Mouse (Mus musculus): ENCODE measurements around the gene Tnik. TPM values are rescaled to one million over a fixed set of nuclear protein-coding genes. Genes with fewer than 3 reads are reported as not detected.

The Tnik gene
- polyA plus RNA-seq, 1 experiment: 0.83 TPM

GRCm38 (mm10) chr3:28485716-28486115 lies 222.7 kb downstream of the Tnik start:
- 68% methylated on average over 7 of the region's 7 CpGs for WGBS
- Histone ChIP-seq H3K4me3 (ENCODE audit: insufficient read depth, low read depth, low read length) (no peak overlapping the region), H3K27ac (ENCODE audit: insufficient read depth, low read depth, low read length) (no peak overlapping the region), H3K36me3 (ENCODE audit: control insufficient read depth, insufficient read depth, low read length) (no peaks in the 10 kb centered on the region), H3K4me1 (ENCODE audit: control insufficient read depth, insufficient read depth, low read length) (no peaks in the 10 kb centered on the region), H3K27me3 (replicated peaks; ENCODE audit: control insufficient read depth, insufficient read depth, low read length) (no peaks in the 10 kb centered on the region)
- DNase-seq: no peak
- TF ChIP-seq CTCF (conservative IDR thresholded peaks at IDR 0.05; ENCODE audit: insufficient read depth, insufficient read length, low read depth, low read length): no peak
- TF ChIP-seq POLR2A (IDR thresholded peaks at IDR 0.05; ENCODE audit: low read depth, low read length): no peak

- Histone ChIP-seq H3K27me3 (replicated peaks; ENCODE audit: control insufficient read depth, insufficient read depth, low read length) (no peaks in the 10 kb centered on the region), H3K27ac (ENCODE audit: insufficient read depth, low read depth, low read length) (no peak overlapping the region), H3K36me3 (ENCODE audit: control insufficient read depth, insufficient read depth, low read length) (no peaks in the 10 kb centered on the region), H3K4me1 (ENCODE audit: control insufficient read depth, insufficient read depth, low read length) (no peaks in the 10 kb centered on the region), H3K4me3 (ENCODE audit: insufficient read depth, low read depth, low read length) (no peak overlapping the region)
- TF ChIP-seq CTCF (conservative IDR thresholded peaks at IDR 0.05; ENCODE audit: insufficient read depth, insufficient read length, low read depth, low read length): no peak
- no peak for TF ChIP-seq POLR2A (IDR thresholded peaks at IDR 0.05; ENCODE audit: low read depth, low read length)
- WGBS: 82% methylated on average over 9 of the region's 9 CpGs
- DNase-seq: no peak
These were observed 224.4 kb downstream of the Tnik start for GRCm38 (mm10) chr3:28487418-28487817.

DNA sequence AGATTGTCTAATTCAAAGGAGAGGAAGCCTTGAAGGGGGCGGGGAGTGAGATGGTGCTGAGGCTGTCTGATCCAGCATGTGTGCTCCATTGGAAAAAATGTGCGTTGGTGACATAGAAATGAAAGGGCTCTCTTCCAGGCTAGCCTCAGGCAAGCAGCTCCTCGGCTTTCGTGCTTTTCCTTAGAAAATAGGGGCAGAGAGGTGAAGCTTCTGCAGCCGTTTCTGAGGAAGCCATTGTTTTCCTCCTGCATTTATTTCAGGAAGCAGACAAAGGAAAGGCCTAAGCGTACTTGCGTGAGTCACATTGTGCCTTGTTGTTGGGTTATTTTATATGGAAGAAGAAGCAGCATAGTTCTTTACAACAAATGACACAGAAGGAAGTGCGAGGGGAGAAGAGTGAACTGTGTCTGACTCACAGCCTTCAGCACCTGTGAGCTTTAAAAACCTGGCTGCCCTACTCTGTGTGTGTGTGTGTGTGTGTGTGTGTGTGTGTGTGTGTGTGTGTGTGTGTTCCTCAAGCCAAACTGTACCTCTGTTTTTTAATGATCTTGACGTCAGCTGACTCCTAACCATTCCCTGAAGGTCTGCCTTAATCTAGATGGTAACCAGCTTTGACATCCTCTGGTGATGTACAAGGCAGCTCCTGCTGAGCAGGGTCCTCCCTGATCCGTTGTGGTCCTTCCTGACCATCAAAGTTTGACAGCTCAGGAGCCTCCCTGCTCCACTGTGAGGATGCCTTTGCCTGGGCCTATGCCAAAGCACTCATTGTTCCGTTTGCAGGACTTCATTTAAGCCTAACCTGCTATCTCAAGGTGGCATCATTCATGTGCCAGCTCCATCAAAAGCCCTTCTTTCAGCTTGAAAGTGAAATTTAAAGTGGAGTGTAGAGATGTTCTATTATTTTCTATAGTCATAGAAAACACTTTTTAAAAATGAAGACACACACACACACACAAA lies 228.3 kb downstream of the Tnik start:
- Histone ChIP-seq H3K27me3 (replicated peaks; ENCODE audit: control insufficient read depth, insufficient read depth, low read length) (no peaks in the 10 kb centered on the region), H3K4me3 (ENCODE audit: insufficient read depth, low read depth, low read length) (no peak overlapping the region)
- TF ChIP-seq CTCF (conservative IDR thresholded peaks at IDR 0.05; ENCODE audit: insufficient read depth, insufficient read length, low read depth, low read length) (no peak), POLR2A (IDR thresholded peaks at IDR 0.05; ENCODE audit: low read depth, low read length) (no peak)

DNA sequence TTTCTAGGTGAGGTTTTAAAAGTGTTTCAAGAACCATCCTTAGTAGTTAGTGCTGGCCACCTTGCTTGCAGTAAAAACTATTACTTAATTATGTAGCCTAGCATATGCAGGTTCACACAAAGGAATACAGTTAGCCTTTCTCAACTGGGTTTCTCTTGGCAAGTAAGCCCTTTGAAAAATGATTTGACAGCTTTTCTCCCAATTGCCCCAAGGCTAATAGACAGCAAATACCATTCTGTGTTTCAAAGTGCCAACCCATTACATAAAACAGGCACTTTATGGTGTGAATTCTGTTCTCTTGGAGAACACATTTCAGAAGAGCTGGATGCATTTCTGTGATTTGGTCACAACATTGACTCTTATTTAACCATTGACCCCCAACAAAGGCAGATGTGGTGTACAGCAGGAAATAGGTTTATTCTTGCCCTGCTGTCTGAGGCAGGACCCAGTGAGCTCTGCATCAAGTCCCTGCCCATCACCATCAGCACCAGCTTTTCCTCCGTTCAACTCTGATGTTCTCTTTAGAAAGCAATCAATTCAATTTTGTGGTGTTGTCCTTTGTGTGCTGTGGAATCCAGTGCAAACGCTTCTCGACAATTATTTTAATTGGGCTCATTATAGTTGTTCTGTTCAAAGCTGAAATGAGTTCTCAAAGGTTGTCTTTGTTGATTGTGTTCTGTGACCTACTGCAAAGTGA lies 233.9 kb downstream of the Tnik start:
- 75% methylated on average over 3 of the region's 3 CpGs for WGBS
- TF ChIP-seq POLR2A (IDR thresholded peaks at IDR 0.05; ENCODE audit: low read depth, low read length) (no peak), CTCF (conservative IDR thresholded peaks at IDR 0.05; ENCODE audit: insufficient read depth, insufficient read length, low read depth, low read length) (no peak)
- Histone ChIP-seq H3K27ac (ENCODE audit: insufficient read depth, low read depth, low read length) (no peak overlapping the region), H3K27me3 (replicated peaks; ENCODE audit: control insufficient read depth, insufficient read depth, low read length) (no peaks in the 10 kb centered on the region), H3K4me3 (ENCODE audit: insufficient read depth, low read depth, low read length) (no peak overlapping the region), H3K4me1 (ENCODE audit: control insufficient read depth, insufficient read depth, low read length) (no peaks in the 10 kb centered on the region), H3K36me3 (ENCODE audit: control insufficient read depth, insufficient read depth, low read length) (no peaks in the 10 kb centered on the region)
- no peak for DNase-seq

More for the DNA sequence above, 228.3 kb downstream of the Tnik start:
- 63% methylated on average over 11 of the region's 11 CpGs for WGBS
- no peaks in the 10 kb centered on the region for H3K4me1 ChIP-seq (ENCODE audit: control insufficient read depth, insufficient read depth, low read length)
- no peak overlapping the region for H3K27ac ChIP-seq (ENCODE audit: insufficient read depth, low read depth, low read length)
- H3K36me3 ChIP-seq (ENCODE audit: control insufficient read depth, insufficient read depth, low read length): no peaks in the 10 kb centered on the region
- DNase-seq: no peak

DNA sequence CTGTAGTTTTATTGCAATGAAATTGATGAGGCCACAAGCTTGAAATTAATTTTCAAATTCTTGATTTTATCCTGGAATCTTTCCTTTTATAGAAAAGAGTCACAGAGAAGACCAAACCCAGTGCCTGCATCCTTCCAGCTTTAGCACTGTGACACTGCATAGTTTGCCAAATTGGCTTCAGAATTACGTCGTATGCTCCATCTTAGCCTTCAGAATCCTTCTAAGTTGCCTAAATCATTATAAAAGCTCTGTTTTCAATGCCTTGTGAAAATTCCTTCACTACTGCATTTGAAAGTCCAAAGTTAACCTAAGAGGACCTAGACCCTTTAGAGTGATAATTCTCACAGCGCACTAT lies 234.5 kb downstream of the Tnik start:
- no peak for DNase-seq
- Histone ChIP-seq H3K4me1 (ENCODE audit: control insufficient read depth, insufficient read depth, low read length) (no peaks in the 10 kb centered on the region), H3K4me3 (ENCODE audit: insufficient read depth, low read depth, low read length) (no peak overlapping the region), H3K36me3 (ENCODE audit: control insufficient read depth, insufficient read depth, low read length) (no peaks in the 10 kb centered on the region), H3K27me3 (replicated peaks; ENCODE audit: control insufficient read depth, insufficient read depth, low read length) (no peaks in the 10 kb centered on the region), H3K27ac (ENCODE audit: insufficient read depth, low read depth, low read length) (no peak overlapping the region)
- TF ChIP-seq POLR2A (IDR thresholded peaks at IDR 0.05; ENCODE audit: low read depth, low read length) (no peak), CTCF (conservative IDR thresholded peaks at IDR 0.05; ENCODE audit: insufficient read depth, insufficient read length, low read depth, low read length) (no peak)
- WGBS: 91% methylated on average over 3 of the region's 3 CpGs

- H3K27me3 ChIP-seq (replicated peaks; ENCODE audit: control insufficient read depth, insufficient read depth, low read length): no peaks in the 10 kb centered on the region
- WGBS: 86% methylated on average over 3 of the region's 3 CpGs
- no peaks in the 10 kb centered on the region for H3K4me1 ChIP-seq (ENCODE audit: control insufficient read depth, insufficient read depth, low read length)
- DNase-seq: no peak
- TF ChIP-seq POLR2A (IDR thresholded peaks at IDR 0.05; ENCODE audit: low read depth, low read length) (no peak), CTCF (conservative IDR thresholded peaks at IDR 0.05; ENCODE audit: insufficient read depth, insufficient read length, low read depth, low read length) (no peak)
- no peaks in the 10 kb centered on the region for H3K36me3 ChIP-seq (ENCODE audit: control insufficient read depth, insufficient read depth, low read length)
- H3K27ac ChIP-seq (ENCODE audit: insufficient read depth, low read depth, low read length): no peak overlapping the region
- H3K4me3 ChIP-seq (ENCODE audit: insufficient read depth, low read depth, low read length): no peak overlapping the region
These were observed 239.7 kb downstream of the Tnik start for GRCm38 (mm10) chr3:28502697-28503096.

DNA sequence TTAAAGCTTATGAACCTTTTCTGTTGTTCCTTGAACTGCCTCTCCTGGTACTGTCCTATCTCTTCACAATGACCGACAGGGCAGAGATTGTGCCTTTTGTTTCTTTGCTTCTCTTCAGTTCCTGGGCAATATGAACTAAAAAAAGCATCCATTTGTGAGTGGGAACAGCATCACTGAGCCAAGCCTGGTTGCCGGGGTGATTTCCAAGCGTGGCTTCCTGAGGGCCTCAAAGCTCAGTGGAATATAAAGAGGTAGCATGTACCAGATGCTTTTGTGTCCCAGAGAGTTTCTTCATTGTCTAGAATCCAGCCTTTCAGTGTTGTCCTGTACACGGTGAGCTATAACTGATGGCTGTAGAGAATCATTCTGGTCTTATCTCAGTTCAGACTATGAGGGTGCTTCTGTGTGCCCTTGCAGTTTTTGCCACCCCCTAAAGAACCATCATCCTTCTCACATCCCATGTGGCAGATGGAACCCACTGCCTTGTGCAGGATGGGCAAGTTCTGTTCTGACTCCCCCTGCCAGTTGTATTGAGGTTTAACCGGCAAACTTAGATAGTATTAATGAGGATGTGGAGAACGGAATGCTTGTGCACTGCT lies 246.4 kb downstream of the Tnik start:
- Histone ChIP-seq H3K4me3 (ENCODE audit: insufficient read depth, low read depth, low read length) (no peak overlapping the region), H3K36me3 (ENCODE audit: control insufficient read depth, insufficient read depth, low read length) (no peaks in the 10 kb centered on the region), H3K27me3 (replicated peaks; ENCODE audit: control insufficient read depth, insufficient read depth, low read length) (no peaks in the 10 kb centered on the region), H3K27ac (ENCODE audit: insufficient read depth, low read depth, low read length) (no peak overlapping the region), H3K4me1 (ENCODE audit: control insufficient read depth, insufficient read depth, low read length) (no peaks in the 10 kb centered on the region)
- no peak for TF ChIP-seq POLR2A (IDR thresholded peaks at IDR 0.05; ENCODE audit: low read depth, low read length)
- no peak for TF ChIP-seq CTCF (conservative IDR thresholded peaks at IDR 0.05; ENCODE audit: insufficient read depth, insufficient read length, low read depth, low read length)
- DNase-seq: no peak
- WGBS: 86% methylated on average over 6 of the region's 6 CpGs

Measured in kidney, adult 2 months (tissue).